Mouse (Mus musculus): ENCODE data around the gene Il1r1.

The Il1r1 gene

GRCm38 (mm10) chr1:40231116-40231515 lies 6.2 kb downstream of the Il1r1 start:
- in situ Hi-C loops (cut with MseI, MboI): no loop called here

GRCm38 (mm10) chr1:40233217-40233616 lies 8.3 kb downstream of the Il1r1 start:
- in situ Hi-C loops (cut with MseI, MboI): no loop called here

DNA sequence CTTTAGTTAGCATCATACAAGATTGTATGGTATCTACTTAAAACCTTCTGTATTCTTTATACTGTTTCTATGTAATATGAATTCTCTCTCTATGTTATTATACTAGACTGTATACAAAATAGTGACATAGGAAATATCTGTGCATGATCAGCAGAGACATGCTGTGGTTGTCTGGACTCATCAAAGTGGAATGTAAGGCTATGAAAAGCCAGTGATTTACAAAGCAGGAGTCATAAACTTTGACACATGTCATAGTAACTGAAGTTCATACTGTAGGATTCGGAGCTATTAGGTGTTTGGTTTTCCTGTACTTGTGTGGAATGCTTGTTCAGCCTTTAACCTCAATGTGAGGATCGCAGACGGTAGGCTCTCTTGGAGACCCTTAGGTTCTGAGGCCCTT lies 8.7 kb downstream of the Il1r1 start:
- in situ Hi-C loops (cut with MseI, MboI): no loop called here

- in situ Hi-C loops (cut with MseI, MboI): no loop called here
Measured at GRCm38 (mm10) chr1:40235597-40236249, 10.8 kb downstream of the Il1r1 start.

- in situ Hi-C loops (cut with MseI, MboI): no loop called here
Measured at GRCm38 (mm10) chr1:40236694-40237093, 11.8 kb downstream of the Il1r1 start.

- in situ Hi-C loops (cut with MseI, MboI): no loop called here
Measured at GRCm38 (mm10) chr1:40237094-40237493, 12.2 kb downstream of the Il1r1 start.

DNA sequence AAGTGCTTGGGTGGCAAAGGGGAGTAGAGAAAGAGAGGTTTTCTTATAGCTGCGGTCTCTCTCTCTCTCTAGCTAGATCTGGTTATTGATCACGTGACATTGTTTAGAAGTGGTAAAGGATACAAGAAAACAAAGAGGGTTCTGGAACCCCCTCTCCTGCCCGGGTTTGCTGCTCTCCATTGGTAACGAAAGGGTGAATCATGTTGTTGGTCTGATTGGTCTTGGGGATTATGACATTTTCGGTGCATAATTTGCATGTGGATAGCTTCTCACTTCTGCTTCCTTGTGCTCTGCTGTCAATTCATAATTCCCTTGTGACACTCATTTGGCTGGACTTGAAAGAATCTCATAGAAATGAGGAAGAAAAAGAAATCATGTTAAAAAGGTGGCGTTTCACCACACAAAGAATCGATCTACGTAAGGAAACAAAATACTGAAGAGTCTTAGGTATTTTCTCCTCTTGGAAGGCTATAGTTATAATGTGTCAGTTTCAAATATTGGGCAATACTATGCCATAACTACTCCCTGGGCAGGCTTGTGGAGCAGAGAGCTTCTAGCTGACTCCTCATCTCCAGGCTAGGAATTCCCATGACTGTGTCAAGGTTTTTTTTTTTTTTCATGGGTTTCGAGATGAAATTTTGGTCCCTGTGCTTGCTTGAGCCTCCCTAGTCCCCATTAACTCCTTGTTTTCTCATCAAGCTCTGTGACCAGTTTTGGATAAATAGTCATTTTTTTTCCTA lies 15.6 kb downstream of the Il1r1 start:
- in situ Hi-C loops (cut with MseI, MboI): no loop called here

DNA sequence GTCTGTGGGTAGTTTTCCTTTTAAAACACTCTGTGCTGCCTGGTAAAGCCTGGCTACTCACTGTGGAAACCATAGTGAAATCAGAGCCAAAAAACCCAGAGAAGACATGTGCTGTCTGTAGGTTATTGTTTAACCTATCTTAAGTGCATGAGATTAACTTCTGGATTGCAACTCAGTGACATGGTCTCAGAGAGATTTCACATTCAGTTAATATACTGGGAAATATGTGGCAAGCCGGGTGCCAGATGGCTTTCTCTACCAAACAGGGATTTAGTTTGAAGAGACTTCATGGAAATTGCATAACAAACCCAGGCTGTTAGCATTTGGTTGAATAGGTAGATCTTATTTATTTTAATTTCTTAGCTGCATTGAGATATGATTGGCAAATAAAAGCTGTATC lies 17.8 kb downstream of the Il1r1 start:
- in situ Hi-C loops (cut with MseI, MboI): no loop called here

DNA sequence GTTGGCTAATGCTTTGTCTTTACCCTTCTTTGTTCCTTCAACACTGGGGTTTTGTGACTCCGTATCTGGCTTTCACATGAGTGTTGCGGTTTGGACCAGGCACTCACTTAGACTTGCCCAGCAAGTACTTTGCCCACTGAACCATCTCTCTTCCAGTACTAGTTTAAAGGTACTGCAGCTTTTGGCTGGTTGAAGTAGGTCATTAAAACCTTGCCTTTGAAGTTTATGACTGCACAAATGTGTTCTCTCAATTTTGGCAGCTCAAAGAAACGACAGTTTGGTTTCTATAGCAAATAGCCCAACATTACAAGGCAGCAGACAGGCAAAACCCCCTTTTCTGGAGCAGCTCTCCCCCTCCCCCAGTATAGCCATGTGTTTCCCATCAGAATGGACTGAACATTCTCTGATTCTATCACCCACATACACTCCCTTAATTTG lies 18.7 kb downstream of the Il1r1 start:
- in situ Hi-C loops (cut with MseI, MboI): no loop called here

GRCm38 (mm10) chr1:40250425-40250824 lies 25.5 kb downstream of the Il1r1 start:
- in situ Hi-C loops (cut with MseI, MboI): no loop called here

DNA sequence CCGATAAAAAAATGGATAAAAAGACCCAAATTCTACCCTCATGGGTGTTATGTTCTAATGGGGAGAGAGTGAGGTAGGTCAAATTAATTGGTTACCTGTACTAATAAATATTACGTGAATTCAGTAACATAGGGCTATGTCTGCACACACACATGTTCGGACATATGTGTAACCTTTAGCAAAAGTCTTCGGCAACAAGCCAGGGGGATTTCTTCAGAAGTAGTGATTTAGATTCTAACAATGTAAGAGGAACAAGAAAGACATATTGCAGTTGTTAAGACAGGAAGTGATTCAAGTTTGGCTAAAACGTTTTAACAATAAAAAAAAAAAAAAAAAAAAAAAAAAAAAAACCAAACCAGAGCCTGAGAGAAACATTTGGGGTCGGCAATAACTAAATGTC lies 27.6 kb downstream of the Il1r1 start:
- in situ Hi-C loops (cut with MseI, MboI): no loop called here

DNA sequence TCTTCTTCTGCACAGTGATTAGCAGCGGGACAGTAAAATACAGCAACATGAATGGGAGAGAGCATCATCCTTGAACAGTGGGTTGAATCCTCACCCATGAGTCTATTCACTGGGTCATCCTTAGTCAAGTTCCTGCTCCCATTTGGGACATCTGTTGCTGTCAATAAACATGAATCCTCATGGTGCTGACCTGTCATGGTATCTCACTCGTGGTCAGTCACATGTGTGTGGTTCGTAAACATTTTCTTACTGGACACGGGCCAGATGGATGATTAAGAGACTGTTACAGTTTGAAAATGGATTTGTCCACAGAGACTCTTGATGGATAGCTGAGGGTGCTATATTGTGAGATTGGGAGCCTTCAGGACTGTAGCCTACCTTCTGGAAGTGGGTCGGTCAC lies 29.1 kb downstream of the Il1r1 start:
- in situ Hi-C loops (cut with MseI, MboI): no loop called here

DNA sequence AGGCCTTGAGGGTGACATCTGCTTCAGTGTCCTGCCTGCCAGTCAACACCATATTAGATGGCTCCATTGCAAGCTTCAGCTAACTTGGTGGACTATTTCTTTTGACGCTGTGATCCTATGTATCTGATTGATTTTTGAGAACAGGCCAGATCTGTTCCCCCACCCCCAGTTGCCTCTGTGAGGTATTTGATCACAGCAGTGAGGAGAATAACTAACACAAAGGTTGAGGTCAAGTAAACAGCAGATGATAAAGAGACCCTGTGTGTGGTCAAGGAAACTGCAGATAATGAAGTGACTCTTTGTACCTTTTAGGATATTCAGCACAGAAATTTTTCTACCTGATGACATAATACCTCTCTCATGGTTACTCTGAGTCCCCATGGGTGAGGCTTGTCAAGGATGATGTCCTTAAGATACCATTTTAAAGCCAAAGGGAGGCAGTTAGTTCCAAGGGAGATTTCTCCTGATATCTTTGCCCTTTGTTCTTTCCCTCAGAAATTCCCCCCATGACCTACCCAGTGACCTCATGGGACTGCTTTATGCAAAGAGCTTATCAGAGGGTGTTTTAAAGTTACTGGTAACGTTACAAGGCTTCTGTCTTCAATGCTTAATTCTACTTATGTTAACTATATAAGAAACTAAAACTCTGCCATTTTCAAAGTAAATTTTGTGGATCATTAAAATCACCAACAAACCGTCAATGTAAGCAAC lies 29.6 kb downstream of the Il1r1 start:
- in situ Hi-C loops (cut with MseI, MboI): no loop called here

- in situ Hi-C loops (cut with MseI, MboI): no loop called here
Measured at GRCm38 (mm10) chr1:40262441-40263121, 37.7 kb downstream of the Il1r1 start.

DNA sequence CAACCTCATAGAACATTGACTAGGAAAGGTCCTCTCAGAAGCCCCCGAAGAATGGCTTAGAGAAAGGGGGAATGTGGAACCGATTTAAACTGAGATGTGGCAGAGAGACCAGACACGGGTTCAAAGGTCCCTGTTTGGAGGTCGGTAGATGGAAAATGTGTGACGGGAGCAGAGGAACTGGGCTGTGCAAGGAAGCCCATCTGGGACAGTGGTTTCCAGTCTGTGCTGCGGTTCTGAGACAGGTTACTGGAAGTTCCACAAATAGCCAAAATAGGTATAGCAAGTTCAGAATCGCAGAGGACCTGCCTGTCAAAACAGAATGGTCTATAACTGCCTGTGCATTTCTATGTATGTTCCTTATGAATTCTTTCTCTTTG lies 38.2 kb downstream of the Il1r1 start:
- in situ Hi-C loops (cut with MseI, MboI): no loop called here

DNA sequence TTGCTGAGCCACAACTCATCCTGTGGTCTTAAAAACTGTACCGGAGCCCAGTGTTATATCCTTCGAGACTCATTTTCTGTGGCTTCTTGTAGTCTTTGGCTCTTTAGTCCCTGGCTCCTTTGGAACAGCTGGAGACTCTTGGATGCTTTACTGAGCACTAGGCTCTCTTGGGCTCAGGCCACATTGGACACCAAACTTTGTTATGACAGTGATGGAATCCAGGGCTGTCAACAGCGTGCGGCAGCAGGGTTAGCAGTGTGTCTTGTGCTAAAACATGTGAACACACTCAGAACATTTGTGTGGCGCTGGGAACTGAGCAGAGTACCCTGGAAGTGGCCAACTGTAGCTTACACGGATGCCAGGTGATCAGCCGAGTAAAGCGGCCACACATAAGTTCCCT lies 38.8 kb downstream of the Il1r1 start:
- in situ Hi-C loops (cut with MseI, MboI): no loop called here

DNA sequence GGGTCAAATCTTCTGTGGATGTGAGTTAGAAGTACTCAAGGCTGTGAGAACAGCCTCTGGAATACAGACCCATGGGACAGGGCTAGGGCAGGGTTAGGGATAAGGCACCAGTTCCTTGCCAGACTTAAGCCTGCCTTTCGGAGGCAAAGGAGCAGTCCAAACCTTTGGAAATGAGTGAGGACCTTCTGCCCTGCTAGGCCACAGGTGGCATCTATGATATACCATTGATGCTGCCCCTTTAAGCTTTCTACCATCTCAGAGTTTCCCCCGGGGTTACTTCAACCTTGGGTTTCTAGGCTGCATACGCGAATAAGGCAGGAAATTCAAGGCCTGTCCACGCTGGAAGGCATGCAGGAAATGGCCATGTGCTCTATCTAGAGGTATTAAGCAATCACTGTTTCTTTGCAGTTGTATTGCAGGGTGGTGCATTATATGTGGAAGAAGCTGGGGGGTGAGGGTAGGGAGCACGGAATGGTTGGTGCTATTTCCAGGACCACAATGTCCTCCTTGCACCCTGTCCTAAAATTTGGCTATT lies 40.5 kb downstream of the Il1r1 start:
- in situ Hi-C loops (cut with MseI, MboI): no loop called here

DNA sequence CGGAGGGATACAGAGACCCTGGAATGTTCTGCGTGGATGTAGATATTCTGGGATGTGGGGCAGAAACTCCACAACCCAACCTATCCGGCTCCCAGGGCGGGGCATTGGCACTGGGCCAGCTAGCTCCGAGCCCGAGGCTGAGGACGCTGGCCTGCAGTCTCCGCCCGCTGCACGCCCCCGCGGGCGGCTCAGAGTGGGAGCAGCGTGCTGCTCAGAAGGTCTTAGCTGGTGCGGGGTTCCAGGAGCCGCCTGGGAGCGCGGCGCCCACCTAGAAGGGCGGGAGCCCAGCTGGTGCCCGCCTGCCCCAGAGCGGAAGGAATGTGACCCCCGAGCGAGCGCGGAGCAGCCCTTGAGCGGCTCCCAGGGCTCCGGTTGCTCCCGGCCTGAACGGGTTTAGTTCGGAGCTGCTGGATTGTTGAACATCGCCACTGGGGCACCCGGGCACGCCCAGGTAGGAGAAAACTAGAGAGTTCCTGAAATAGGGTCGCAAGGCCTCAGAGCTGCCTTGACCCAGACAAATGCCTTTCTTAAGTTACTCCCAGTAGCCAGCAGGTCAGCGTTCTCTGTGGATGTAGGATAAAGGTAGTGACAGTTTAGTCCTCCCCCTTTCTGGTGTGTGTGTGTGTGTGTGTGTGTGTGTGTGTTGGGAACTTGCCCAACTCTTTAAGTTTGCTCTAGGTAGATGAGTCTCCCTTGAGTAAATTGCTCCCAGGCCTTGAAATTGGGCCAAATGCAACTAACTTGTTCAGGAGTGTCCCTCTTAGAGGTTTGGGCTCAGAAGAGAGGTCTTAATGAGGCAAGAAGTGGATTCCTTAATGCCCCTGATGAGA lies 41.8 kb downstream of the Il1r1 start:
- in situ Hi-C loops (cut with MseI, MboI): no loop called here

GRCm38 (mm10) chr1:40267846-40268245 lies 43.0 kb downstream of the Il1r1 start:
- in situ Hi-C loops (cut with MseI, MboI): no loop called here

DNA sequence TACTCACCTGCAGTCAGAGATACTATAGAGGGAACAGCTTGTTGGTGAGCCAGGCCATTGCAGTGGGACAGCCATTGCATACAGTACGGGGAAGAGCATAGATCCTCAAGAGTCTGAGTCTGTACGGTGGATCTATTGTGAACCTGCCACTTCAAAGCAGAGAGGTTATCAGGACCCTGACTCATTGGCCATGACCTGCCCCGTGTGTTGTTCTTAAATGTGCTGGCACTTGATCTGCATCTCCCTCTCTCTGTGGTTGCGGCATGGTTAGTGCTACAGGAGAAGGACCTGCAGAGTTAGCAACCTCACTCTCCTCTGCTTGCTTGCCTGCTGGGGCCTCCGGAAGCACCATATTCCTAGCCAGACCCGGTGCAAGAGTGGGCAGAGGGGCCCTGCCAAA lies 43.7 kb downstream of the Il1r1 start:
- in situ Hi-C loops (cut with MseI, MboI): no loop called here

DNA sequence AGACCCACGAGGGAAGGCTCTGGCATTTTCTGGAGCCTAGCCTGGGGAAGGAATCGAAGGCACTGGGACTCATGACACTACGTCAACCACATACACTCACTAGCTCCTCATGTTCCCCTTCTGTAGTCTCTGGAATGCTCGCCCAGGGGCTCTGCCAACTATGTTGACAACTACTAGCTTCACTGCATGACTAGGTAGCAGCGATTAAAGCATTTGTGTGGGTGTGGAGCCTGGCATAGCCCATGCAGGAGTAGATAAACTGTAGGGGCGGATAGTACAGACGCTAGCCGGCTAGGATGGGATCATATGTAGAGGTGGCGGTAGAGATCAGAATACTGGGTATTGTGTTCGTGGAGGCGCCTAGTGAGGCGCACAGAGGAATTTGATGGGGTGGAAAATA lies 45.5 kb downstream of the Il1r1 start:
- in situ Hi-C loops (cut with MseI, MboI): no loop called here
